Mouse (Mus musculus): Measurements from ENCODE around the gene Cyfip2. TPM values are rescaled to one million over a fixed set of nuclear protein-coding genes. Genes with fewer than 3 reads are reported as not detected.
A peak's percentile ranks its signal among the peaks of the same experiment; 100 is the strongest.

The Cyfip2 gene
- polyA plus RNA-seq, 1 experiment from 2014 or later: 17.7 TPM

DNA sequence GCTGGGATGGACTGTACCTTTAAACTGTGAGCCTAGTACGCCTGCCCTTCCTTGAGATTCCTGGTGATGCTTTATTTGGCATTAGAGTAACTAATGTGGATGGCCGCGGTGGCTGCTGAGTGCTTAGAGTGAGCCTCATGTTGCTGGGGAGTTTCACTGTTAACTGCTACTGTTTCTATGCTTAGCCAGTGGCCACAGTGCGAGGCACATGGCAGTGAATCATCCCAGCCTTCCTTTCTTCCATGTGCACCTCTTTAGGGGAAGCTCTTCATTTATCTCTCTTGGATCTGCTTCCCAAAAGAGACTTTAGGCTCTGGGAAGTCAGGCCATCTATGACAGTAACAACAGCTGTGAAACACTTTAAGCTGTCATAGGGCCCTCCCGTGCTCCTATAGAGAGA lies 30.0 kb downstream of the Cyfip2 start:
- H3K27ac ChIP-seq (ENCODE audit: low read length): no peak overlapping the region
- H3K4me1 ChIP-seq (ENCODE audit: insufficient read depth, low read length): no peaks in the 10 kb centered on the region
- H3K4me2 ChIP-seq (replicated peaks; ENCODE audit: low read depth, low read length): no peak overlapping the region
- H3K4me3 ChIP-seq (ENCODE audit: low read length): no peak overlapping the region
- no peaks in the 10 kb centered on the region for H3K27me3 ChIP-seq (ENCODE audit: insufficient read depth, low read length)
- peaks cover 6% of the 10 kb centered on the region for H3K36me3 ChIP-seq (ENCODE audit: insufficient read depth, low read length)
- 92% methylated on average over 5 of the region's 5 CpGs for WGBS
- no peak overlapping the region for H3K9ac ChIP-seq (replicated peaks; ENCODE audit: low read length)
- H3K9me3 ChIP-seq (ENCODE audit: low read length): no peaks in the 10 kb centered on the region
- no peak for ATAC-seq (ENCODE audit: low FRiP score, low TSS enrichment)

DNA sequence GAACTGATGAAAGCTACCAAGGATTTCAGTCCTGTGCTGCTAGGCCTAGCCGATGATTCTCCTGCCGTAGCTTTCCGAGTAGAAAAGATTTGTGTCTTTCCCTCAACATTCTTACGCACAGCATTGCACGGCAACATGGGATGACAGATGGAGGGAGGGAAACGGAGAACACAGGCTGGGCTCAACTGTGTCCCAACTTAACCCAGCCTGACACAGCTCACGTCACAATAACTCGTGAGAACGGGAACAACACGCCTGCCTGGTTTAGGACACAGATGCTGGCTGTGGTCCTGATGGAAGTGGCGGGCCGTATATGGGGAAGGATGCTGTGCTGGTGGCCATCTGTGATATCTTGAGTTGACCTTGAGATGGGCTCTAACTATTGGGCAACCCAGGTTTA lies 34.0 kb downstream of the Cyfip2 start:
- ATAC-seq (ENCODE audit: low FRiP score, low TSS enrichment): no peak
- Histone ChIP-seq H3K4me3 (ENCODE audit: low read length) (no peak overlapping the region), H3K9me3 (ENCODE audit: low read length) (no peaks in the 10 kb centered on the region), H3K4me1 (ENCODE audit: insufficient read depth, low read length) (no peaks in the 10 kb centered on the region), H3K36me3 (ENCODE audit: insufficient read depth, low read length) (peaks cover 10% of the 10 kb centered on the region), H3K27me3 (ENCODE audit: insufficient read depth, low read length) (no peaks in the 10 kb centered on the region), H3K9ac (replicated peaks; ENCODE audit: low read length) (no peak overlapping the region), H3K4me2 (replicated peaks; ENCODE audit: low read depth, low read length) (no peak overlapping the region), H3K27ac (ENCODE audit: low read length) (no peak overlapping the region)
- WGBS: 90% methylated on average over 12 of the region's 12 CpGs

DNA sequence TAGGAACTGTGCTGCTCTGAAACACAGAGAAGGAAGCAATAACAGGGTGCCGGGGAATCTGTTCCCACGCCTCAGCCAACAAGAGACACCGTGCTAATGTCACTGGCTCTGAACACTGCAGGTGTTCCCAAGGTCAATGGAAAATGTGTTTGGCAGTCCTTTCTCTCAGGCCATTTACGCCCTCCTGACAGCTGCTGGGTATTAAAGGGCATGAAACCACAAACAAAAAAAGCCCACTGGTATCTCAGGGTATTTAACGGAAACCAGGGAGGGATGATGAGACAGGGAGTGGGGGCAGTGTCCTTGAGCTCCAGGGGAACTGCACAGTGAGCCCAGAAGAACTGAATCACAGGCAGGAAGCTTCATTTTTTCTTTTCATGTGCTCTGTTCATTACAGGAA lies 34.5 kb downstream of the Cyfip2 start:
- Histone ChIP-seq H3K4me3 (ENCODE audit: low read length) (no peak overlapping the region), H3K4me1 (ENCODE audit: insufficient read depth, low read length) (no peaks in the 10 kb centered on the region), H3K27ac (ENCODE audit: low read length) (no peak overlapping the region), H3K36me3 (ENCODE audit: insufficient read depth, low read length) (peaks cover 11% of the 10 kb centered on the region; the same call in 1 of the 2 replicates), H3K27me3 (ENCODE audit: insufficient read depth, low read length) (no peaks in the 10 kb centered on the region), H3K9ac (replicated peaks; ENCODE audit: low read length) (no peak overlapping the region), H3K4me2 (replicated peaks; ENCODE audit: low read depth, low read length) (no peak overlapping the region), H3K9me3 (ENCODE audit: low read length) (no peaks in the 10 kb centered on the region)
- WGBS: 80% methylated on average over 5 of the region's 5 CpGs
- ATAC-seq (ENCODE audit: low FRiP score, low TSS enrichment): no peak

DNA sequence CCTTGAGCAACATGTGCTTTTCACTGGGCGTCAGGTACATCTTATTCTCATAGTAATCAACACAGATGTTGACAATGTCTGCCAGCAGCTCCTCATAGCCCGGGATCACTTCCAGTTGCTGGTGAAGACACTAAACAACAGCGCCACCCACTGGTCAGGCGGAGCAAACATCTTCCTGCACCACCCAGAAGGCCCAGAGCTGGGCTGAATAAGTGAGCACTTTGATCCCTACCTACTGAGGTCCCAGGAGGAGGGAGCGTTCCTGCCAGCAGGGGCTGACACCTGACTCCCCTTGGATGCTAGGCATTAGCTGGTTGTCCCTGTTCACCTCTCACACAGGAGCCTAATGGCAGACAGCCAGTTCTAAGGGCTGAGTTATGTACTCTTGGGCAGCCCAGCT lies 35.9 kb downstream of the Cyfip2 start:
- no peak for ATAC-seq (ENCODE audit: low FRiP score, low TSS enrichment)
- Histone ChIP-seq H3K4me2 (replicated peaks; ENCODE audit: low read depth, low read length) (no peak overlapping the region), H3K9me3 (ENCODE audit: low read length) (no peaks in the 10 kb centered on the region), H3K36me3 (ENCODE audit: insufficient read depth, low read length) (peaks cover 5% of the 10 kb centered on the region; the same call in 1 of the 2 replicates), H3K27ac (ENCODE audit: low read length) (no peak overlapping the region), H3K9ac (replicated peaks; ENCODE audit: low read length) (no peak overlapping the region), H3K4me1 (ENCODE audit: insufficient read depth, low read length) (no peaks in the 10 kb centered on the region), H3K4me3 (ENCODE audit: low read length) (no peak overlapping the region), H3K27me3 (ENCODE audit: insufficient read depth, low read length) (no peaks in the 10 kb centered on the region)
- 52% methylated on average over 5 of the region's 5 CpGs for WGBS

- H3K9ac ChIP-seq (replicated peaks; ENCODE audit: low read length): no peak overlapping the region
- no peaks in the 10 kb centered on the region for H3K4me1 ChIP-seq (ENCODE audit: insufficient read depth, low read length)
- H3K4me3 ChIP-seq (ENCODE audit: low read length): no peak overlapping the region
- no peaks in the 10 kb centered on the region for H3K27me3 ChIP-seq (ENCODE audit: insufficient read depth, low read length)
- H3K27ac ChIP-seq (ENCODE audit: low read length): no peak overlapping the region
- WGBS: 90% methylated on average over 8 of the region's 8 CpGs
- H3K4me2 ChIP-seq (replicated peaks; ENCODE audit: low read depth, low read length): no peak overlapping the region
- H3K9me3 ChIP-seq (ENCODE audit: low read length): no peaks in the 10 kb centered on the region
- no peak for ATAC-seq (ENCODE audit: low FRiP score, low TSS enrichment)
- peaks cover 5% of the 10 kb centered on the region; the same call in 1 of the 2 replicates for H3K36me3 ChIP-seq (ENCODE audit: insufficient read depth, low read length)
Measured at GRCm38 (mm10) chr11:46276168-46276567, 36.5 kb downstream of the Cyfip2 start.

- ATAC-seq (ENCODE audit: low FRiP score, low TSS enrichment): peak; percentile 75; the same call in 1 of the 2 replicates
- no peak overlapping the region for H3K4me3 ChIP-seq (ENCODE audit: low read length)
- 10% methylated on average over 5 of the region's 6 CpGs for WGBS
- H3K36me3 ChIP-seq (ENCODE audit: insufficient read depth, low read length): peaks cover 5% of the 10 kb centered on the region; the same call in 1 of the 2 replicates
- no peaks in the 10 kb centered on the region for H3K27me3 ChIP-seq (ENCODE audit: insufficient read depth, low read length)
- no peak overlapping the region for H3K4me2 ChIP-seq (replicated peaks; ENCODE audit: low read depth, low read length)
- no peaks in the 10 kb centered on the region for H3K9me3 ChIP-seq (ENCODE audit: low read length)
- no peak overlapping the region for H3K27ac ChIP-seq (ENCODE audit: low read length)
- no peak overlapping the region for H3K9ac ChIP-seq (replicated peaks; ENCODE audit: low read length)
- no peaks in the 10 kb centered on the region for H3K4me1 ChIP-seq (ENCODE audit: insufficient read depth, low read length)
Measured at GRCm38 (mm10) chr11:46275302-46275701, 37.4 kb downstream of the Cyfip2 start.

- Histone ChIP-seq H3K9ac (replicated peaks; ENCODE audit: low read length) (no peak overlapping the region), H3K27ac (ENCODE audit: low read length) (no peak overlapping the region), H3K4me2 (replicated peaks; ENCODE audit: low read depth, low read length) (no peak overlapping the region), H3K27me3 (ENCODE audit: insufficient read depth, low read length) (no peaks in the 10 kb centered on the region), H3K4me1 (ENCODE audit: insufficient read depth, low read length) (no peaks in the 10 kb centered on the region), H3K36me3 (ENCODE audit: insufficient read depth, low read length) (peaks cover 5% of the 10 kb centered on the region; the same call in 1 of the 2 replicates), H3K4me3 (ENCODE audit: low read length) (no peak overlapping the region), H3K9me3 (ENCODE audit: low read length) (no peaks in the 10 kb centered on the region)
- no peak for ATAC-seq (ENCODE audit: low FRiP score, low TSS enrichment)
- WGBS: 94% methylated on average over 3 of the region's 3 CpGs
Measured at GRCm38 (mm10) chr11:46273969-46274368, 38.7 kb downstream of the Cyfip2 start.

DNA sequence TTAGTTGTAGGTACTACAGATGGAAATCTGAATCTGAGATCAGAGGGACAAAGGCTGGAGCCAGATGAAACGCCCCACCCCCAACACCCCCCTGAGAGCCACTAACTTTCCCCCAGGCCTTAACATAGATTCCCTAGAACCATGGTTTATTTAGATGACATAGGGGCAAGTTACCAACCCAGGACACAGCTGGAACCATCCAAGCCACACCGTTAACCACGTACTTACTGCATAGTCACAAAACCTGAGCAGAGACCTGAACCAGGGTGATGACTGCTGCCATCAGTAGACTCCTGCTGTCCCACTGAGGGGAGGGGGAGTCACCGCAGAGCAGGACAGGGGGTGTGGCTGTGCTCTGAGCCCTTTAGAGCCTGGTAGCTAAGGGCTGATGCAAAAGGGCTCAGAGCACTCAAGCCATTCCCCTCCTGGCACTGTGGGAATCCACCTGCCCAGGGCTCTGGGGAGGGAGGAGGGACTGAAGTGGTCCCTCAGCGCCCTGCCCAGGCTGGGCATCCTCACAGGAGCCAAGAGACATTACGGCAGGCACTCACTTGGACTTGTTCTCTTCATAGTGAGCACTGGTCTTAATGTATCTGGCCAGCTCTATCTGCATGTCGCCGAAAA lies 40.5 kb downstream of the Cyfip2 start:
- WGBS: 72% methylated on average over 8 of the region's 8 CpGs
- Histone ChIP-seq H3K27me3 (ENCODE audit: insufficient read depth, low read length) (no peaks in the 10 kb centered on the region), H3K9me3 (ENCODE audit: low read length) (no peaks in the 10 kb centered on the region), H3K27ac (ENCODE audit: low read length) (no peak overlapping the region), H3K4me2 (replicated peaks; ENCODE audit: low read depth, low read length) (no peak overlapping the region), H3K36me3 (ENCODE audit: insufficient read depth, low read length) (peaks cover 5% of the 10 kb centered on the region; the same call in 1 of the 2 replicates), H3K4me1 (ENCODE audit: insufficient read depth, low read length) (no peaks in the 10 kb centered on the region), H3K4me3 (ENCODE audit: low read length) (no peak overlapping the region), H3K9ac (replicated peaks; ENCODE audit: low read length) (no peak overlapping the region)
- no peak for ATAC-seq (ENCODE audit: low FRiP score, low TSS enrichment)

DNA sequence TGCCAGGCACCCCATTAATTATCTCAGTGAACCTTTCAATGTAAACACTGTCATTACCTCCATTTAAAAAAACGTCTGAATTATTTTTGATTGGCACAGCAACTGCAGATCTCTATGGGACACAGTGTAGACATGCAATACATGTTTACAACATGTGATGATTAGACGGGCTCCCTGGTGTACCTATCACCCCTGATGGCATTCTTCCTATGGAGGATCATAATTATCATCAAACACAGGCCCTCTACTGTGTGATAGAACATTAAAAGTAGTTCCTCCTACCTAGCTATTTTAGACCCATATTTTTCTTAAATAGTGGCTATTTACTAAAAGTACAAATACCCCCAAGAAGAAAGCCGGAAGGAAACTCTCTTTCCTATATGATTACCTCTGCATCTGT lies 42.8 kb downstream of the Cyfip2 start:
- H3K4me1 ChIP-seq (ENCODE audit: insufficient read depth, low read length): no peaks in the 10 kb centered on the region
- H3K27me3 ChIP-seq (ENCODE audit: insufficient read depth, low read length): no peaks in the 10 kb centered on the region
- no peak overlapping the region for H3K4me2 ChIP-seq (replicated peaks; ENCODE audit: low read depth, low read length)
- H3K9me3 ChIP-seq (ENCODE audit: low read length): no peaks in the 10 kb centered on the region
- H3K4me3 ChIP-seq (ENCODE audit: low read length): no peak overlapping the region
- no peak overlapping the region for H3K9ac ChIP-seq (replicated peaks; ENCODE audit: low read length)
- H3K27ac ChIP-seq (ENCODE audit: low read length): no peak overlapping the region
- ATAC-seq (ENCODE audit: low FRiP score, low TSS enrichment): no peak
- H3K36me3 ChIP-seq (ENCODE audit: insufficient read depth, low read length): peaks cover 5% of the 10 kb centered on the region; the same call in 1 of the 2 replicates
- WGBS: 61% methylated on average over 3 of the region's 3 CpGs

DNA sequence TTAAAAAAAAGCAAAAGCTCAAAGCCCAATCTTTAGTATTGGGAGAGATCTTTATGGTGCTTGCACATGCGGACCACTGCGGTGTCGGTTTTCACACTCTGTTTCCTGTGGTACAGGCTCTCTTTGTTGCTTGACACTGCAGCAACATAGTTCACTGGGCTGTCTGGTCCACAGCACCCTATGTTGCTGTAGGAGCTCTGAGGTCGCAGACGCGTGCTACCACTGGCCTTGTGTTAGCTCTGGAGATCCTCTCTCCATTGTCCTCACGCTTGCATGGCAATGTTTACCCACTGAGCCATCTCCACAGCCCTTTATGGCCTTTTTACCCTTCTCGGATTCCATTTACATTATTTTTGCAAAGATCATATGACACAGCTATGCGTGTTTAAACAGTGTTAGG lies 43.3 kb downstream of the Cyfip2 start:
- H3K9ac ChIP-seq (replicated peaks; ENCODE audit: low read length): no peak overlapping the region
- ATAC-seq (ENCODE audit: low FRiP score, low TSS enrichment): 0 out of 2 replicates have a peak, but pooled peaks have one; percentile 21
- H3K27me3 ChIP-seq (ENCODE audit: insufficient read depth, low read length): no peaks in the 10 kb centered on the region
- H3K9me3 ChIP-seq (ENCODE audit: low read length): no peaks in the 10 kb centered on the region
- no peak overlapping the region for H3K4me2 ChIP-seq (replicated peaks; ENCODE audit: low read depth, low read length)
- 40% methylated on average over 9 of the region's 9 CpGs for WGBS
- peaks cover 5% of the 10 kb centered on the region; the same call in 1 of the 2 replicates for H3K36me3 ChIP-seq (ENCODE audit: insufficient read depth, low read length)
- H3K4me1 ChIP-seq (ENCODE audit: insufficient read depth, low read length): no peaks in the 10 kb centered on the region
- H3K27ac ChIP-seq (ENCODE audit: low read length): no peak overlapping the region
- H3K4me3 ChIP-seq (ENCODE audit: low read length): no peak overlapping the region
